Comparison of ENCODE assay signal across 29 mouse cellular contexts in genomic region chr8:57432802-57433201, GRCm38 (mm10). TPM values are rescaled to one million over a fixed set of nuclear protein-coding genes. Genes with fewer than 3 reads are reported as not detected.
A peak's percentile ranks its signal among the peaks of the same experiment; 100 is the strongest.
DNase-seq lines count a peak whose midpoint lies in the region; ATAC-seq and TF ChIP-seq lines count a peak whose summit lies in the region.
"Had no signal": no experiment of that assay in that cellular context is flagged by ENCODE, and none has a peak within 500 bp of the region (broad histone marks: within the 10 kb centered on the region; RNA-seq: fewer than 3 reads in every experiment).

No protein-coding gene starts in this region.

- H3K27ac ChIP-seq in liver, postnatal 0 days (ENCODE audit: low read depth) = peak overlapping the region; percentile 61
- H3K27ac ChIP-seq in lung, embryonic 16.5 days (ENCODE audit: low read length) = no peak overlapping the region
- H3K27ac ChIP-seq in intestine, embryonic 15.5 days = no peak overlapping the region
- H3K27ac ChIP-seq: forebrain, embryonic 10.5 days; heart, embryonic 15.5 days; hindbrain, postnatal 0 days; kidney, postnatal 0 days; limb, embryonic 15.5 days had no signal

- H3K36me3 ChIP-seq in liver, postnatal 0 days (replicated peaks; ENCODE audit: insufficient read depth, low read length) = no peaks in the 10 kb centered on the region
- no peaks in the 10 kb centered on the region for H3K36me3 ChIP-seq in lung, embryonic 16.5 days (ENCODE audit: control insufficient read depth, insufficient read depth, low read length)
- H3K36me3 ChIP-seq in intestine, embryonic 15.5 days = no peaks in the 10 kb centered on the region
- H3K36me3 ChIP-seq: forebrain, embryonic 10.5 days; heart, embryonic 15.5 days; limb, embryonic 15.5 days had no signal

- no peak overlapping the region for H3K4me3 ChIP-seq in liver, postnatal 0 days (ENCODE audit: low read depth, low read length)
- H3K4me3 ChIP-seq in lung, embryonic 16.5 days (ENCODE audit: low read length) = no peak overlapping the region
- H3K4me3 ChIP-seq in intestine, embryonic 15.5 days (replicated peaks) = no peak overlapping the region
- H3K4me3 ChIP-seq: forebrain, embryonic 10.5 days; heart, embryonic 15.5 days; limb, embryonic 15.5 days; myocyte had no signal

- WGBS in liver, postnatal 0 days (ENCODE audit: insufficient replicate concordance) = 53% methylated on average over 5 of the region's 5 CpGs
- 70% methylated on average over 5 of the region's 5 CpGs for WGBS in lung, embryonic 16.5 days
- 70% methylated on average over 5 of the region's 5 CpGs for WGBS in intestine, embryonic 15.5 days

- ATAC-seq in liver, postnatal 0 days = peak; percentile 51; the same call in 1 of the 2 replicates
- 0 out of 2 replicates have a peak, but pooled peaks have one; percentile 46 for ATAC-seq in lung, embryonic 16.5 days (ENCODE audit: low read depth)
- peak; percentile 85 for ATAC-seq in neutrophil, adult 5-6 weeks (ENCODE audit: extremely low read depth, insufficient number of reproducible peaks, low FRiP score, poor library complexity, severe bottlenecking)
- no peak for ATAC-seq in intestine, embryonic 15.5 days
- ATAC-seq: CD4-positive, CD25-positive, alpha-beta regulatory T cell, adult 4 months; forebrain, postnatal 0 days; hindbrain, postnatal 0 days had no signal

- H3K9ac ChIP-seq in liver, postnatal 0 days (replicated peaks) = no peak overlapping the region
- H3K9ac ChIP-seq in lung, embryonic 16.5 days (ENCODE audit: low read length) = no peak overlapping the region
- H3K9ac ChIP-seq in intestine, embryonic 15.5 days = no peak overlapping the region
- H3K9ac ChIP-seq: forebrain, postnatal 0 days; heart, embryonic 15.5 days; limb, embryonic 15.5 days had no signal

- H3K27me3 ChIP-seq in liver, postnatal 0 days (ENCODE audit: insufficient read depth, low read length) = no peaks in the 10 kb centered on the region
- peaks cover 2% of the 10 kb centered on the region; the same call in 1 of the 2 replicates for H3K27me3 ChIP-seq in lung, embryonic 16.5 days (ENCODE audit: control insufficient read depth, insufficient read depth, low read depth, low read length)
- H3K27me3 ChIP-seq in intestine, embryonic 15.5 days (replicated peaks) = no peaks in the 10 kb centered on the region
- H3K27me3 ChIP-seq: heart, embryonic 15.5 days had no signal

- DNase-seq in liver, postnatal 0 days = peak; percentile 50
- no peak for DNase-seq in liver
- peak; percentile 34 to 41 for DNase-seq in lung, postnatal 4 days
- no peak for DNase-seq in frontal cortex, postnatal 25 days (ENCODE audit: low spot score in 2 of 2)
- DNase-seq in urinary bladder, postnatal 36 days (ENCODE audit: low spot score in 2 of 2) = no peak
- DNase-seq: adrenal gland, postnatal 25 days; cerebellum, adult 11 months; cerebellum, adult 9-11 months; forebrain, postnatal 0 days; gastrocnemius, postnatal 25 days; kidney, adult 2 months; layer of hippocampus, adult 9-11 months; midbrain, embryonic 14.5 days; right cerebral cortex, adult 18-20 months; right cerebral cortex, postnatal 4 days; thymus, adult 18-20 months; thymus, postnatal 4 days had no signal

- peak; percentile 31; the same call in 1 of the 2 replicates for TF ChIP-seq EP300 in liver, postnatal 0 days (IDR thresholded peaks at IDR 0.05; ENCODE audit: low read depth)

- H3K4me2 ChIP-seq in liver, postnatal 0 days (ENCODE audit: low read depth, low read length) = no peak overlapping the region
- no peak overlapping the region for H3K4me2 ChIP-seq in lung, embryonic 16.5 days (ENCODE audit: low read depth, low read length)
- H3K4me2 ChIP-seq in intestine, embryonic 15.5 days (replicated peaks) = no peak overlapping the region
- H3K4me2 ChIP-seq: heart, embryonic 15.5 days; limb, embryonic 15.5 days had no signal

- H3K4me1 ChIP-seq in liver, postnatal 0 days (ENCODE audit: insufficient read depth) = no peaks in the 10 kb centered on the region
- H3K4me1 ChIP-seq in lung, embryonic 16.5 days (replicated peaks; ENCODE audit: control insufficient read depth, insufficient read depth, low read length) = peaks cover 12% of the 10 kb centered on the region
- no peaks in the 10 kb centered on the region for H3K4me1 ChIP-seq in intestine, embryonic 15.5 days (replicated peaks)

- no peak for TF ChIP-seq CTCF in liver, postnatal 0 days (IDR thresholded peaks at IDR 0.05; ENCODE audit: low read depth)

- H3K9me3 ChIP-seq in liver, postnatal 0 days (ENCODE audit: low read length) = no peaks in the 10 kb centered on the region
- no peaks in the 10 kb centered on the region for H3K9me3 ChIP-seq in lung, embryonic 16.5 days (ENCODE audit: control insufficient read depth, low read length)
- H3K9me3 ChIP-seq in intestine, embryonic 15.5 days = no peaks in the 10 kb centered on the region
- H3K9me3 ChIP-seq: forebrain, embryonic 10.5 days; heart, embryonic 15.5 days; limb, embryonic 15.5 days had no signal

RNA-seq across cellular contexts. Expression of gene Scrg1, which starts 22.9 kb away (rescaled TPM):
- polyA plus RNA-seq in liver, postnatal 0 days (2015; fragmentation: Nextera tagmentation; extraction: Ambion mirVana) = 1.6 TPM in 2 replicates
- polyA plus RNA-seq in lung, embryonic 16.5 days (2015; fragmentation: Nextera tagmentation; extraction: Ambion mirVana) = 0.64 and 0.68 TPM in 2 replicates
- total RNA-seq in neutrophil, adult 5-6 weeks (2017) = 14.4 and 15.7 TPM in 2 replicates
- polyA plus RNA-seq in intestine, embryonic 15.5 days (2015; fragmentation: Nextera tagmentation; extraction: Ambion mirVana) = 0.21 and 0.25 TPM in 2 replicates
- total RNA-seq: adrenal gland, postnatal 25 days; gastrocnemius, postnatal 25 days; hematopoietic stem cell, adult 5-6 weeks; megakaryocyte-erythroid progenitor cell, adult 5-6 weeks had no signal
- polyA plus RNA-seq: CD4-positive, CD25-positive, alpha-beta regulatory T cell, adult 4 months; forebrain, embryonic 10.5 days; kidney, postnatal 0 days; myocyte had no signal

RNA-seq across cellular contexts. Expression of gene Sap30, which starts 54.9 kb away (rescaled TPM):
- 9.7 and 11.8 TPM in 2 replicates for polyA plus RNA-seq in liver, postnatal 0 days (2015; fragmentation: Nextera tagmentation; extraction: Ambion mirVana)
- polyA plus RNA-seq in lung, embryonic 16.5 days (2015; fragmentation: Nextera tagmentation; extraction: Ambion mirVana) = 26.7 and 28.1 TPM in 2 replicates
- total RNA-seq in neutrophil, adult 5-6 weeks (2017) = 38.6 and 46.9 TPM in 2 replicates
- polyA plus RNA-seq in intestine, embryonic 15.5 days (2015; fragmentation: Nextera tagmentation; extraction: Ambion mirVana) = 29.2 and 37.7 TPM in 2 replicates

Comparison
In these comparisons a context has a peak if more than half of its experiments do, and no peak if none do; other contexts are left out.
1. DNase-seq: peak in liver, postnatal 0 days (single experiment) and lung, postnatal 4 days (2 of 2); none in liver (single experiment), frontal cortex, postnatal 25 days (0 of 2) and urinary bladder, postnatal 36 days (0 of 2).